Mouse (Mus musculus) splenic B cell, adult 2 months (primary cell): ENCODE measurements at regions not wholly inside any gene's neighbourhood (a gene's known extent, or its start where the extent isn't known, plus 50 kb on each side); places are given as distances from the start of the nearest gene placed in this dataset.
A peak's percentile ranks its signal among the peaks of the same experiment; 100 is the strongest.

Experiments used
- DNase-seq: peaks from one replicate; pipeline ENCODE4 v3.0.0-alpha.2; 2011; ENCODE audit warnings: low read depth, low spot score
- H3K27me3 ChIP-seq: 2 replicates; pipeline ENCODE4 v1.6.1; 2012; ENCODE audit warnings: mild to moderate bottlenecking, low read length, moderate library complexity, mixed read lengths; ENCODE audit not compliant: control insufficient read depth, poor library complexity, insufficient read depth, severe bottlenecking
- H3K36me3 ChIP-seq: 2 replicates; pipeline ENCODE4 v1.6.1; 2012; ENCODE audit warnings: mild to moderate bottlenecking, low read length, moderate library complexity, mixed read lengths; ENCODE audit not compliant: control insufficient read depth, poor library complexity, insufficient read depth, severe bottlenecking

GRCm38 (mm10) chr17:64528476-64528875, 72.1 kb upstream of the Man2a1 start:
- DNase-seq: no peak
- H3K27me3 ChIP-seq: no peaks in the 10 kb centered on the region
- H3K36me3 ChIP-seq: no peaks in the 10 kb centered on the region; the same call in 1 of the 2 replicates

GRCm38 (mm10) chr17:64529296-64529994, 71.1 kb upstream of the Man2a1 start:
- H3K36me3 ChIP-seq: no peaks in the 10 kb centered on the region; the same call in 1 of the 2 replicates
- no peaks in the 10 kb centered on the region for H3K27me3 ChIP-seq
- DNase-seq: peak; percentile 15

- no peaks in the 10 kb centered on the region for H3K27me3 ChIP-seq
- peak; percentile 67 for DNase-seq
- no peaks in the 10 kb centered on the region; the same call in 1 of the 2 replicates for H3K36me3 ChIP-seq
Observed at GRCm38 (mm10) chr17:64531150-64531549, 69.4 kb upstream of the Man2a1 start.

- no peaks in the 10 kb centered on the region for H3K27me3 ChIP-seq
- no peak for DNase-seq
- no peaks in the 10 kb centered on the region; the same call in 1 of the 2 replicates for H3K36me3 ChIP-seq
Observed at GRCm38 (mm10) chr17:64534323-64534722, 66.2 kb upstream of the Man2a1 start.

GRCm38 (mm10) chr17:64538520-64538953, 62.0 kb upstream of the Man2a1 start:
- Histone ChIP-seq H3K27me3 (no peaks in the 10 kb centered on the region), H3K36me3 (no peaks in the 10 kb centered on the region)
- no peak for DNase-seq

- no peak for DNase-seq
- Histone ChIP-seq H3K27me3 (no peaks in the 10 kb centered on the region), H3K36me3 (no peaks in the 10 kb centered on the region)
Observed at GRCm38 (mm10) chr17:64540411-64540810, 60.1 kb upstream of the Man2a1 start.

GRCm38 (mm10) chr17:64548536-64548935, 52.0 kb upstream of the Man2a1 start:
- Histone ChIP-seq H3K27me3 (no peaks in the 10 kb centered on the region), H3K36me3 (no peaks in the 10 kb centered on the region)
- DNase-seq: no peak

- no peaks in the 10 kb centered on the region for H3K36me3 ChIP-seq
- no peak for DNase-seq
- H3K27me3 ChIP-seq: no peaks in the 10 kb centered on the region
Observed at GRCm38 (mm10) chr17:64550034-64550433, 50.5 kb upstream of the Man2a1 start.
